Comparison of ENCODE assay signal across 16 mouse cellular contexts in the genomic region with DNA sequence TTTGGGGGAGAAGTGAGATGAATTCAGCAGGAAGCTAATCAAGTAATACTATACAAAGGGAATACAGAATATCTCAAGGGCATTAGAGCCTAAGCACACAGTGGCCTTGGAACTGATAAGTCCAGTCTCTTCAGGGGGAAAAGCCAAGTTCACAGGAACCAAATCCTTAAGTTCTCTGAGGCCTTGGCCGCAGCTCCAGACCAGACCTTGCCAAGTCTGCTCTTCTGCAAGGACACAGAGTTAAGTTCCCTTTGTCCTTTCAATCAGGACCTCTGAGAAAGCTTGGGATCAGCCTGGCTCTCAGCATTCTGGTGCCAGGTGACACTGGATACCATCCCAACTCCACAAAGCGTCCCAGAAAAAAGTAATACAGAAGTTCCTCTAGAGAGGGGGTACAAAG.
A peak's percentile ranks its signal among the peaks of the same experiment; 100 is the strongest.
DNase-seq lines count a peak whose midpoint lies in the region.
"Had no signal": no experiment of that assay in that cellular context is flagged by ENCODE, and none has a peak within 500 bp of the region (broad histone marks: within the 10 kb centered on the region; RNA-seq: fewer than 3 reads in every experiment).

No protein-coding gene starts in this region.

- intact Hi-C loops in gastrocnemius, postnatal 14 days (cut with DNase I; ENCODE audit: low total_unique reads): no loop called here
- intact Hi-C loops in heart, postnatal 25 days (cut with DNase I): no loop called here
- intact Hi-C loops in heart, postnatal 14 days (cut with DNase I): no loop called here

- DNase-seq in gastrocnemius, adult 18-20 months (ENCODE audit: low spot score): peak; percentile 17
- no peak for DNase-seq in gastrocnemius, postnatal 14 days
- DNase-seq in heart, adult 9 months (ENCODE audit: low spot score in 2 of 2): peak; percentile 8 to 54
- no peak for DNase-seq in heart, postnatal 25 days (ENCODE audit: low spot score)
- DNase-seq in heart, postnatal 14 days: peak; percentile 6 to 7
- DNase-seq in testis, postnatal 10 days (ENCODE audit: low spot score): peak; percentile 50
- DNase-seq in layer of hippocampus, postnatal 36 days: no peak
- DNase-seq: B cell, adult 2 months; cerebellum, adult 18-20 months; cerebellum, postnatal 14 days; kidney, postnatal 36 days; liver, postnatal 0 days; lung, postnatal 10 days; right cerebral cortex, postnatal 14 days; spleen, adult 18-20 months; thymus, postnatal 25 days had no signal

Comparison
In these comparisons a context has a peak if more than half of its experiments do, and no peak if none do; other contexts are left out.
1. DNase-seq: peak in gastrocnemius, adult 18-20 months (single experiment), heart, adult 9 months (2 of 2), heart, postnatal 14 days (2 of 2) and testis, postnatal 10 days (single experiment); none in gastrocnemius, postnatal 14 days (single experiment), heart, postnatal 25 days (single experiment) and layer of hippocampus, postnatal 36 days (0 of 2).